Mouse (Mus musculus): ENCODE measurements around the gene Rbm45. TPM values are rescaled to one million over a fixed set of nuclear protein-coding genes. Genes with fewer than 3 reads are reported as not detected.

Rbm45 gene
- 12.6 and 13.9 TPM in 2 replicates for polyA plus RNA-seq (2012; ENCODE audit: insufficient read depth, insufficient read length, missing spikeins)

DNA sequence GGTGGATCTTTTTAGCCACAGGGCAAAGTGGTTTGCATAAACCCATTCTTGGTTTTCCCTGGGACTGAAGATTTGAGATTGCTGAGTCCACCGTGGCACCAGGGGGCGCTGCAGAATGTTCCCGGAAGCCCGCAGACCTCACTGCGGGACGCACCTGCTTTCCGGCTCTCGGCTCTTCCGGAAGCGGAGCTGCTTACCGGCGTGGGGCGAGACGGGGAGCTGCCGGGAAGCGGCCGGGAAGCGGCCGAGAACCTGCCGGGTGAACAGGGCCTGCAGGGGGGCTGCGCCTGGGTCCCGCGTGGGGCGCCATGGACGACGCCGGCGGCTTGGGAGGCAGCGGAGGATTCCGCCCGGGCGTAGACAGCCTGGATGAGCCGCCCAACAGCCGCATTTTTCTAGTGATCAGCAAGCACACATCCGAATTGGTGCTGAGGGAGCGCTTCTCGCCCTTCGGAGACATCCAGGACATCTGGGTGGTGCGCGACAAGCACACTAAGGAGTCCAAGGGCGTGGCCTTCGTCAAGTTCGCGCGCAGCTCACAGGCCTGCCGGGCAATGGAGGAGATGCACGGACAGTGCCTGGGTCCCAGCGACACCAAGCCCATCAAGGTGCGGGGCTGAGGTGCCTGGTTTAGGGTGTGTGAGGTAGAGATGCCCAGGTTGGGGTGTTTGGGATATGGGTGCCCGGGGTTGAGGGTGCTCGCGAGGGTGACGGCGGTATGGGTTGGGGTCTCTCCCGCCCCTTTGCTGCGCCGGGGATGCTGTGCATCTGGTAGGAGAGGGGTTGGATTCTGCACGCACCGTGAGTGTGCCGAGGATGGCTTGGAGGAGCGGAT lies at the start of gene Rbm45:
TSS of gene Rbm45 (plus strand) at position 164 of the 835 bp plus-strand sequence.
- Histone ChIP-seq H3K27ac (replicated peaks; ENCODE audit: low read depth, low read length) (no peak within 1 kb of the TSS), H3K4me3 (ENCODE audit: insufficient read depth, low read depth, low read length) (peak within 1 kb of the TSS; percentile 87), H3K4me1 (ENCODE audit: control insufficient read depth, insufficient read depth, insufficient read length, low read length) (0 out of 2 replicates have a peak, but pooled peaks cover 4% of the 10 kb centered on the region)

DNA sequence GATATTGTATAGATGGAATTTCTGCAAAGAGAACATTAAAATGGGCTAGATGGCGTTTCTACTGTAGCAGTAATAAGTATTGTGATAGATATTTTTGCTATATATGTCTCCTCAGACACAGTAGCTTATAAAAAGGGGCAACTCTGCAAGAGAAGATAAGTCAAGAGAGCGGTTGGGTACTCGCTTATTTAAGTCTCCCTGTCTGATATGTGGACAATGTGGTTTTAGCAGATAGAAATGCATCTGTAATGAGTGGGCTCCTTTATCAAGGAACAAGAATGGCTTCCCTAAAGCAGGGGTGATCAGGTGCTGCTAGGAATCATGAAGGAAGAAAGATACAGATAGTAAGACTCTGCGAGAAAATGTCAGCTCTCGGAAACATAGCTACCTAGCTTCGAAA lies 49.4 kb upstream of the Rbm45 start:
- Histone ChIP-seq H3K4me1 (ENCODE audit: control insufficient read depth, insufficient read depth, insufficient read length, low read length) (no peaks in the 10 kb centered on the region), H3K27ac (replicated peaks; ENCODE audit: low read depth, low read length) (no peak overlapping the region)

DNA sequence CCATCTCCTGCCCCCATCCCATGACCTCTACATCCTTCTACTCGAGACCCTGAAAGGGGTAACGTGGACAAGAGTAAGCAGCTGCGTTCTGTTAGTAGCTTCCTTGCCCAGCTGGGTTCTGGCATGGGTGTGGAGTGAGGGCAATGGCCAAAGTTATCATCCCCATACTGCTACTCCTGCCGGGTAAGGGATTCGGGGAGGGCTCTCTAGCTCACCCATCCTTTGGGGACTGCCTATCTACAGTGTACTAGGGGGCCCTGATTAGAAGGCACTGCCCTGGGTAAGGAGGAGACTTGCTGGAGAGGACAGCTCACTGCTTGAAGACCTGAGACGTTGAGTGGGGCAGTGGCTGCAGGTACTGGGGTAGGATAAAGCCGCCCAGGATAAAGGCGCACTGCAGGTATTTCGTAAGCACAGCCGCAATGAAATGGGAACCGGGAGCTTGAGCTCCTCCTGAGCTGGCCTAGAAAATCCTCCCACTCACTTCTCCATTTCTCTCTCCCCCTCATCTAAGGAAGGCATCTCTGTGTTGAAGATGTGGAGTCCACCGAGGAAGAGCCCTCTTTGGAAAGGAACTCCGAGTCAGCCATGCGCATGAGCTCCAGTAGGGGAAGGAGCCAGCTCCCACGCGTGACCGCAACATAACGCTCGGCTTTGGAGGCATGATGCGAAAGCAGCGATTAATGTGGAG lies 46.5 kb upstream of the Rbm45 start:
- Histone ChIP-seq H3K27ac (replicated peaks; ENCODE audit: low read depth, low read length) (no peak overlapping the region), H3K4me3 (ENCODE audit: insufficient read depth, low read depth, low read length) (no peak overlapping the region), H3K4me1 (ENCODE audit: control insufficient read depth, insufficient read depth, insufficient read length, low read length) (no peaks in the 10 kb centered on the region)

More for the DNA sequence above, 49.4 kb upstream of the Rbm45 start:
- no peak overlapping the region for H3K4me3 ChIP-seq (ENCODE audit: insufficient read depth, low read depth, low read length)

DNA sequence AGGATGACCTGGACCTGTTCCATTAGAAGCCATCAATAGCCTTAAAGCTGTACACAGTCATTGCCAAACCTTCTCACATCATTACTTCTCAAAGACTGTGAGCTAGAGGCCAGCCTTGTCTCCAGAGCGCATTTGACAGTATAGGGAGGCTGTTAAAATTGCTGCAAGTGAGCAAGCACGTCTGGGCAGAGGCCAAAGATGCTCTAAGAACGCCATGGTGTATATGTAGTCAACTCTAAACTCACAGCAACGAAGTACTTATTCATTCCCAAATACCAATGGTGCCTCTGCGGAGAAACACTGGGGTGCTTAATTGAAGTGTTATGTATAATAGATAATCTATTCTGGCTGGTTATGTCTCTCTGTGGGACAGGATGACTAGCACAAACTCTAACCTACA lies 45.3 kb upstream of the Rbm45 start:
- Histone ChIP-seq H3K27ac (replicated peaks; ENCODE audit: low read depth, low read length) (no peak overlapping the region), H3K4me3 (ENCODE audit: insufficient read depth, low read depth, low read length) (no peak overlapping the region), H3K4me1 (ENCODE audit: control insufficient read depth, insufficient read depth, insufficient read length, low read length) (no peaks in the 10 kb centered on the region)

DNA sequence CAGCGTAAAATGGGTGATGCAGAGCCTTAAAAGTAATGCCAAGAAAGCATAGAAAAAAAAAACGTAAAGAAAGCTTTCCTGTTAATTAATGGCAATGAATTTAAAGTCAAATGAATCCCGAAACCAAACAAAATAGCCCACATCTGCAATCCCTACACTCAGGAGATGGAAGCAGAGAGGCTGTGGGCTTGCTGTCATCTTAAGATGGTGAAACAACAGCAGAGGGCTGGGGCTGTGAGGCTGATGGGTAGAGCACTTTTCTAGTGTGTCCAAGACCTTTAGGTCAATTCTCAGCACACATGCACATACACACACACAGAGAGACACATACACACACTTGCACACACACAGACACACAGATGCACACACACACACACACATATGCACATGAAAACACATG lies 43.6 kb upstream of the Rbm45 start:
- H3K4me3 ChIP-seq (ENCODE audit: insufficient read depth, low read depth, low read length): no peak overlapping the region
- no peaks in the 10 kb centered on the region for H3K4me1 ChIP-seq (ENCODE audit: control insufficient read depth, insufficient read depth, insufficient read length, low read length)
- H3K27ac ChIP-seq (replicated peaks; ENCODE audit: low read depth, low read length): no peak overlapping the region

DNA sequence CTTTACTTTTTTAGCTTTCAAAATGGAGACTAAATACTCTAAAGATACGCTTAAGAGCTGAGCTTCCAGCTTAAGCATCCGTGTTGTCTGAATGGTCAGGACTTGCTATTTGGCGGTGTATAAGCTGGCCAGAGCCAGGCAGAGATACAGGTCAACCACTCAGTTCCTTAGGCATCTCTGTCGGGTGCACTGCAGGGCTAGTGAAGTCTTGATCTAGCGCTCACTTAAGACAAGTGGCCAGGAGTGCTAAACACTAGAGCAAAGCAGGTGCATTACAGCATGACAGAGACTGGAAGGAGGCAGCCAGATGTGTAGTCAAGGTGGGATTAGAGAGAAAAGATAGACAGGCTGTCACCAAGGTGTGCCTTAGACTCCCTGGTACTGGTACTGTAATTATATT lies 39.7 kb upstream of the Rbm45 start:
- H3K27ac ChIP-seq (replicated peaks; ENCODE audit: low read depth, low read length): no peak overlapping the region
- no peak overlapping the region for H3K4me3 ChIP-seq (ENCODE audit: insufficient read depth, low read depth, low read length)
- H3K4me1 ChIP-seq (ENCODE audit: control insufficient read depth, insufficient read depth, insufficient read length, low read length): no peaks in the 10 kb centered on the region

DNA sequence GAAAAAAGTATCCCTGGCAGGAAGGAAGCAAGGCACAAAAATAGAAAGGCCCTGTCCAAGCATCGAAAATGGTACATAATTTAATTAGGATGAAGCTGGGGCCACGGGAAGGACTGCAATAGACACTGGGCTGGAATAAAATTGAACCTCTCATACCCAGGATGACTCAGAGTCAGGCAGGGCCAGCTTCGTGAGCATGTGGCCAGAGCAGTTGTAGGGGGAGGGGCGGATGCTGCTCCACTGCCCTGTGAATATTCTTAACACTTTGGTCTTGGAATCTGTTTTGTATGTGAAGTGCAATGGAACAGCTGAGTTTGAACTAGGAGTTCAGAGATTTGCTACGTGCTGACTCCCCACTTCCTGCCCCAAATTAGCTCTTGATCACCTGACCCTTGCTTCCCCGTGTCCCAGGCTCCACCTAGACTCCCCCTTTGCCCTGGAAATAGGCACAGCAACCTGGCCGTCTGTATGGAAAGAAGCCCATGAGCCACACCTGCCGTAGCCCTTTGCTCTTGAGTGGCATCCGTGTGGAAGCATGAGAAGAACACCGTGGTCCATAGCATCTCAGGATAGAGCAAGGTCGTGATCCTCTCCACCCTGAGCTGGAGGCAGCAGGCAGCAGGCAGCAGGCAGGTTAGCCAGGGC lies 37.5 kb upstream of the Rbm45 start:
- Histone ChIP-seq H3K4me3 (ENCODE audit: insufficient read depth, low read depth, low read length) (no peak overlapping the region), H3K4me1 (ENCODE audit: control insufficient read depth, insufficient read depth, insufficient read length, low read length) (no peaks in the 10 kb centered on the region), H3K27ac (replicated peaks; ENCODE audit: low read depth, low read length) (no peak overlapping the region)

DNA sequence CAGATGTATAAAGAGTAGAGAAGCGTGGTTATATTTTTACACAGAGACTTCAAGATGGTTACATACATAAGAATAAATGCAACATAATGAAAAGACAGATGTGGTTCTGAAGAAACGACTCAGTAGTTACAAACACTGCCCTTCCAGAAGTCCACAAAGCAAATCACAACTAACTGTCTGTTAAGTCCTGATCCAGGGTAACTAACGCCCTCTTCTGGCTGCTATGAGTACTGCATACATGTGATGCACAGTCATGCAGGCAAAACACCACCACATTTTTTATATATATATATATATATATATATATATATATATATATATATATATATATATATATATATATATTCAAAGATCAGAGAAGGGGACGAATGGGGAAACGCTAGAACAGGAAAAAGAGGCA lies 35.2 kb upstream of the Rbm45 start:
- no peak overlapping the region for H3K4me3 ChIP-seq (ENCODE audit: insufficient read depth, low read depth, low read length)
- no peak overlapping the region for H3K27ac ChIP-seq (replicated peaks; ENCODE audit: low read depth, low read length)
- H3K4me1 ChIP-seq (ENCODE audit: control insufficient read depth, insufficient read depth, insufficient read length, low read length): no peaks in the 10 kb centered on the region

DNA sequence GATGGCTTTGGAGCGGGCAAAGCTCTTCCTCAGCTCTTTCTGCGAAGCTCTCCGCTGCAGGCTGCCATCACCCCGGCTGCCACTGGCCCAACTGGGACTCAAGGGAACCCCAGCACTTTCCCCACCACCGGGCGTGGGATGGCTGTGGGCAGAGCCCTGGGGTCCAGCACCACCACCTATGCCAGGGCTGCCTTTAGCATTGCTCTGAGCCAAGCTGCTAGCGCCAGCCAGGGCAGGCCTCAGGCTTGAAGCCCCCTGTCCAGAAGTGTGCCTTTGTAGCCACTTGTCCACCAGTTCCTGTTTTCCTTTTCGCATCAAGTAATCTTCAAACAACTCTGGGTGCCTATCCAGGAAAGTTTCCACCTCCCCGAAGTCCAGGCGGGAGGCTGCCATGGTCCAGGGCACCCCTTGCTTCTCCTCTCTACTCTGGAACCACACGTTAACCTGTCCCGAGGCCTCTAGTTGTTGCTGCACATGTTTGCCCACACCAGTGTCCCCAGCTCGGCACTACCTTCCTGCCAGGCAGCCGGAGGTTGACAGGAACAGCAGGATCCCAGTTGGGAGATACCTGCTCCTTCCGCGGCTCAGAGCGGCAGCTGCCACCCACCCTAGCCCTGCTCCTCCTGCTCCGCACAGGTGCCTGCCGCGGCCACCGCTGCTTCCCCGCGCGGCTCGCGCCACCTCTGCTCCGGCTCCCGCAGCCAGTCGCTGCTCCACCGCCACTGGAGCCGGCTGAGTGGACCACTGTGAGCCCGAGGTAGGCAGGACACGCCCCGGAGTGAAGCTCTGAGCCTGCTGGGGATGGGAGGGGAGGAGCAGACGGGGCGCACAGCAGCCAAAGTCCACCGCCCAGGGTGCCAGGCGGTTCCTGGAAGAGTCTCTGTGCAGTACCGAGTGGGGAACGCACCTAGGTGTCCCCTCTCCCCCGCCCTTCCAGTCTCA lies 31.3 kb upstream of the Rbm45 start, which contains the start of gene Pde11a:
TSS of gene Pde11a (minus strand) at position 560 of the 942 bp plus-strand sequence.
- Histone ChIP-seq H3K27ac (replicated peaks; ENCODE audit: low read depth, low read length) (no peak within 1 kb of the TSS), H3K4me3 (ENCODE audit: insufficient read depth, low read depth, low read length) (peak within 1 kb of the TSS; percentile 31), H3K4me1 (ENCODE audit: control insufficient read depth, insufficient read depth, insufficient read length, low read length) (no peaks in the 10 kb centered on the region)

DNA sequence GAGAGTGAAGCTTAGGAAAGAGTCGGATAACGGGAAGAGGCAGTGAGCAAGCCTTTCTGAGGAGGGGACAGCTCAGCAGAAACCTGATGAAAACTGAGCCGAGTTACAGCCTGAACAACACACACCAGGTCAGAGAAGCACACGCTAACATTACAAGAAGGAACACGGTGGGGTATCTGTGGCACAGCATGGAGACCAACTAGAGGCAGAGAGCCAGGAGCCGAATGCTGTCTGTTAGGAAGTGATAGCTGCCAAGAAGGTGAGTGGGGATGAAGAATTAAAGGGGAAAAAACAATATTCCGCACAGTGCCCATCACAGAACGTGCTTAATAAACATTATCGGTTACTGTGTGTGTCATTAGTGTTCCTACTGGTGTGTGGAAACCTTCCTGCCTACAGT lies 27.6 kb upstream of the Rbm45 start:
- H3K4me1 ChIP-seq (ENCODE audit: control insufficient read depth, insufficient read depth, insufficient read length, low read length): no peaks in the 10 kb centered on the region
- no peak overlapping the region for H3K27ac ChIP-seq (replicated peaks; ENCODE audit: low read depth, low read length)
- H3K4me3 ChIP-seq (ENCODE audit: insufficient read depth, low read depth, low read length): no peak overlapping the region

DNA sequence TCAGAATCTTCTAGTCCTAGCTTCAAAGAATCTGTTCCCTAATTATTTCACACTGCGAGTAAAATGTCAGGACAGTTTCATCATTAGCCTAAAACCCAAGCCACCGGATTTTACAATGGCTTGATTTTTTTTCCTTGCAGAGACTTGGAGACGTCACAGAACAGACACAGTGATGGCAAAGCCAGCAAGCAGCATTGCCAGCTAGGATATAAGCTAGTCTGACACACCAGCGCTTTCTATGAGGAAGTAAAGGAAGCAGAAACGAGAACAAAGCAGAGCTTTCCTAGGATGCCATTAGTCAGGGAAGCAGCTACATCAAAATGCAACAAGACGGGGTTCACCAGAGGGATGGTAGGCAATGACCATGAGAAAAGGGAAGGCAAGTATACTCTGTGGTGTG lies 21.9 kb upstream of the Rbm45 start:
- Histone ChIP-seq H3K4me3 (ENCODE audit: insufficient read depth, low read depth, low read length) (no peak overlapping the region), H3K4me1 (ENCODE audit: control insufficient read depth, insufficient read depth, insufficient read length, low read length) (no peaks in the 10 kb centered on the region), H3K27ac (replicated peaks; ENCODE audit: low read depth, low read length) (no peak overlapping the region)

DNA sequence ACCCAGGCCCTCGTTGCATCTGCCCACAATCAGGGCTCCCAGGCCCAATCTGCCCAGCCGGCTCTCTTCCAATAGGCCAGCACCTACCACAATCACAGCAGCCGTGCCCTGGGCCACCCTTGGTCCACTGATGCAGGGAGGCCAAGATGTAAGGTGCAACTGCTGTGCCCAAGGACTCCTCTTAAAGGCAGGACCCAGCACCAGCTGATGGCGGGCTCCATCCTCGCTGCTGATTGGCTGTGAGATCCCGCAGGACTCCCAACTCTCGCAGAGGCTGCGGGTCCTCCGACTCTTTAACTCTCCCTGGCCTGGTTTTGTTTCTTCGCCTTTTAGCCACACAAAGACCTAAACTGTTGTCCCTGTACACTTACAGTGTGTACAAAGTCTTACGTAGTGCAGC lies 9.6 kb upstream of the Rbm45 start, which contains the start of gene Cyct:
TSS of gene Cyct (minus strand) at position 225 of the 400 bp plus-strand sequence.
- H3K27ac ChIP-seq (replicated peaks; ENCODE audit: low read depth, low read length): no peak within 1 kb of the TSS
- no peaks in the 10 kb centered on the region for H3K4me1 ChIP-seq (ENCODE audit: control insufficient read depth, insufficient read depth, insufficient read length, low read length)
- no peak within 1 kb of the TSS for H3K4me3 ChIP-seq (ENCODE audit: insufficient read depth, low read depth, low read length)

DNA sequence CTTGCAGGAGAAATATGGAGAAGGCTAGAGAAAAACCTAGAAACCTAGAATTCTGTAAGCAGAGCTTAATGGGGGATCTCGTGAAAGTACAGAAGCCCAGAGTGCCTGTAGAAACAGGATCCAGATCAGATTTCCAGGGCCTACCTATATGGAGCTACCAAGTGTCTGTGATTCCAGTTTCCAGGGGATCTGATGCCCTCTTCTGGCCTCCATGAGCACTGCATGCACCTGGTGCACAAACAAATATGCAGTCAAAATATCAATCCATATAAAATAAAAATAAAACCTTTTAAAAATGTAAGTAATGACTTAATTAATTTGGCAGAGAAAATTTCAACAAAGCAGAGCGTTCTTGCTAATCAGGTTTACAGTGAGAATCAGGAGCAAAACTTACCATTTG lies 7.7 kb upstream of the Rbm45 start:
- Histone ChIP-seq H3K4me3 (ENCODE audit: insufficient read depth, low read depth, low read length) (no peak overlapping the region), H3K27ac (replicated peaks; ENCODE audit: low read depth, low read length) (no peak overlapping the region), H3K4me1 (ENCODE audit: control insufficient read depth, insufficient read depth, insufficient read length, low read length) (no peaks in the 10 kb centered on the region)

DNA sequence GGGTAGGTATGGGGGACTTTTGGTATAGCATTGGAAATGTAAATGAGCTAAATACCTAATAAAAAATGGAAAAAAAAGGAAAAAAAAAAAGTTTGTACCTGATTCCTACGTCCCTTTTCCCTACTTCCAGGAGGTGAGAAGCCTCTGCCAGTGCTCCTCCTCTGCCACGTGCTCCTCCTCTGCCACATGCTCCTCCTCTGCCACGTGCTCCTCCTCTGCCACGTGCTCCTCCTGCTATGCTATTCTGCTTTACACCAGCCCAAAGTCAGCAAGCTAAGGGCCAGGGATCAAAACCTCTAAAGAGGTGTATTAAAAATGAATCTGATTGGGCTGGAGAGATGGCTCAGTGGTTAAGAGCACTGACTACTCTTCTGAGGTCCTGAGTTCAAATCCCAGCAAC lies 4.0 kb upstream of the Rbm45 start:
- H3K27ac ChIP-seq (replicated peaks; ENCODE audit: low read depth, low read length): no peak overlapping the region
- H3K4me1 ChIP-seq (ENCODE audit: control insufficient read depth, insufficient read depth, insufficient read length, low read length): 0 out of 2 replicates have a peak, but pooled peaks cover under 1% of the 10 kb centered on the region
- H3K4me3 ChIP-seq (ENCODE audit: insufficient read depth, low read depth, low read length): no peak overlapping the region
